Mouse (Mus musculus): ENCODE measurements around the gene Phlpp1. TPM values are rescaled to one million over a fixed set of nuclear protein-coding genes. Genes with fewer than 3 reads are reported as not detected.

Gene Phlpp1
- total and polyA plus RNA-seq, 3 experiments: 14.8 to 38.4 (median 20.9) TPM

DNA sequence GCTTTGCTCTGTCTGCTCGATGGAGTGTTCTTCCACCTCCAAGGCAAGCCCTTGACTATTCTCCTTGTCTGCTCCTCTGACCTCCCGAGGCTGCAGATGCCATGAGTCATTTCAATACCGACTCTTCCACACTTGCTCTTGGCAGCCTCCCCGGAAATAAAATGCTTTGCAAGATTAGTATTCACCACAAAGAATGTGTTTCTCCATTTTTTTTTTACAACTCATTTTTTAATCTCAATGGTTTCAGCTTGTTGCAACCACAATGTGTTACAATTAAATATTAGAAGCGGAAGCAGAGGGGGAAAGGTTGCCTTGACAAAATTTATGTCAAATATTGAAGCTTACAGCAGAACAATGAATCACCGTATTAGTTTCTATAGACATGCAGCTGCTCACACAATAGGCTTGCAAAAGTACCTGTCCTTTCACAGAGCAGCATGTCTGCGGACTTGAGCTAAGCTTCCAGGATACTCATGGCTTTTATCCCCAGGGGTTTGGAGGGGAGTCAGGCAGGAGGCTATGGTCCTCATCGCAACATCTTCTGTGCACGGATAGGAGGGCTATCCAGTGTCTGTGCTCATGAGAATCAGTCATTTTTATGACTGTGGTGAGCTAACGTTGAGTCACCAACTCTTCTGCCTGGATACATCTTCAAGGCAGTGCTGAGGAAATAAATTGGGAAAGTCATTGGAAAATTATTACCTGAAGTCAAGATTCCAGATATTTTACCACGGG, 229.5 kb downstream of the Phlpp1 start:
- Histone ChIP-seq H3K36me3 (replicated peaks in 1 of 2; ENCODE audit: control insufficient read depth in 1 of 2, insufficient read depth in 1 of 2, low read length in 1 of 2) (peaks cover 0 to 2% of the 10 kb centered on the region in 2 experiments), H3K9ac (ENCODE audit: insufficient read depth, low read depth) (no peak overlapping the region)

DNA sequence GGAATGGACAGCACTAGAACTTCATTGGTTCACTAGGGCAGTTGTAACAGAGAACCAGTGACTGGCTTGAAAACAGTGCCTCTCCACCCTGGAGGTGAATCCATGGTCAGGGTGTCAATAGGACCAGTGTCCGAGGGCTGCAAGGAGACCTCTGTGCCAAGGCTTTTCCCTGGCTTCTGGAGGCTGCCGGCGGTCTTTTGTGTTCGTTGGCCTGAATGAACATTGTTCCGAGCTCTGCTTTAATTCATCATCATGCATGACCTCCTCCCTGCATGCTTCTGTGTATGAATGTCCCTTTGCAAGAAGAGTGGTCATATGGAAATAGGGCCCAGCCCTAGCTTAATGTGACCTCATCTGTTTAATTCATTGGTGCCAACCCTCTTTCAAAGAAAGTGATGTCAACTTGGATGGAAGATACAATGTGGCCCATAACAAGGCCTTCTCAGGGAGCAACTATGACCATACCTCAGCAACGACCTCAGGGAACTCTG, 231.5 kb downstream of the Phlpp1 start:
- H3K9ac ChIP-seq (ENCODE audit: insufficient read depth, low read depth): no peak overlapping the region
- dilution Hi-C loops (cut with MboI; ENCODE audit: extremely low pct_ligation_motif_present, extremely low pct_unique_long_range_greater_than_20kb, low sequenced_read_pairs): no loop called here
- in situ Hi-C loops (cut with MboI; ENCODE audit: low pct_ligation_motif_present, low pct_unique_long_range_greater_than_20kb, low sequenced_read_pairs): no loop called here
- H3K4me1 ChIP-seq (ENCODE audit: control insufficient read depth in 1 of 2, insufficient read depth in 2 of 2): peaks cover 9 to 22% of the 10 kb centered on the region in 2 experiments
- H3K4me2 ChIP-seq (ENCODE audit: insufficient read depth, low read depth, poor library complexity, severe bottlenecking): no peak overlapping the region
- H3K79me2 ChIP-seq (replicated peaks; ENCODE audit: control insufficient read depth, extremely low read depth, insufficient read depth, poor library complexity, severe bottlenecking): no peaks in the 10 kb centered on the region
- H3K4me3 ChIP-seq (replicated peaks in 1 of 3; ENCODE audit: low read depth in 2 of 3, low read length in 2 of 3, poor library complexity in 1 of 3): no peak overlapping the region
- TF ChIP-seq NELFE (IDR thresholded peaks at IDR 0.05; ENCODE audit: low read depth, low read length) (no peak), SMC3 (IDR thresholded peaks at IDR 0.05; ENCODE audit: low read depth, low read length) (no peak), UBTF (IDR thresholded peaks at IDR 0.05; ENCODE audit: low read depth, low read length) (no peak)
- no peak for DNase-seq (ENCODE audit: extremely low read depth)
- no peaks in the 10 kb centered on the region for H3K27me3 ChIP-seq (replicated peaks)
- H3K9me3 ChIP-seq (replicated peaks; ENCODE audit: low read length): no peaks in the 10 kb centered on the region
- H3K27ac ChIP-seq (ENCODE audit: insufficient read depth, low read depth): no peak overlapping the region
- no peaks in the 10 kb centered on the region for H3K36me3 ChIP-seq (replicated peaks in 1 of 2; ENCODE audit: control insufficient read depth in 1 of 2, insufficient read depth in 1 of 2, low read length in 1 of 2)

More for the DNA sequence above, 229.5 kb downstream of the Phlpp1 start:
- TF ChIP-seq GABPA (IDR thresholded peaks at IDR 0.05; ENCODE audit: insufficient replicate concordance, low read depth, low read length) (no peak), JUND (conservative IDR thresholded peaks at IDR 0.05; ENCODE audit: low read depth, low read length) (peak; percentile 64)
- peak; percentile 27 for DNase-seq (ENCODE audit: extremely low read depth)
- Histone ChIP-seq H3K4me2 (ENCODE audit: insufficient read depth, low read depth, poor library complexity, severe bottlenecking) (no peak overlapping the region), H3K27ac (ENCODE audit: insufficient read depth, low read depth) (no peak overlapping the region), H3K79me2 (replicated peaks; ENCODE audit: control insufficient read depth, extremely low read depth, insufficient read depth, poor library complexity, severe bottlenecking) (no peaks in the 10 kb centered on the region), H3K27me3 (replicated peaks) (no peaks in the 10 kb centered on the region), H3K4me3 (replicated peaks in 1 of 3; ENCODE audit: low read depth in 2 of 3, low read length in 2 of 3, poor library complexity in 1 of 3) (no peak overlapping the region), H3K4me1 (ENCODE audit: control insufficient read depth in 1 of 2, insufficient read depth in 2 of 2) (peaks cover 6 to 14% of the 10 kb centered on the region in 2 experiments; a peak in 3 of 4 replicates), H3K9me3 (replicated peaks; ENCODE audit: low read length) (no peaks in the 10 kb centered on the region)
- in situ Hi-C loops (cut with MboI; ENCODE audit: low pct_ligation_motif_present, low pct_unique_long_range_greater_than_20kb, low sequenced_read_pairs) (no loop called here), dilution Hi-C loops (cut with MboI; ENCODE audit: extremely low pct_ligation_motif_present, extremely low pct_unique_long_range_greater_than_20kb, low sequenced_read_pairs) (no loop called here)

DNA sequence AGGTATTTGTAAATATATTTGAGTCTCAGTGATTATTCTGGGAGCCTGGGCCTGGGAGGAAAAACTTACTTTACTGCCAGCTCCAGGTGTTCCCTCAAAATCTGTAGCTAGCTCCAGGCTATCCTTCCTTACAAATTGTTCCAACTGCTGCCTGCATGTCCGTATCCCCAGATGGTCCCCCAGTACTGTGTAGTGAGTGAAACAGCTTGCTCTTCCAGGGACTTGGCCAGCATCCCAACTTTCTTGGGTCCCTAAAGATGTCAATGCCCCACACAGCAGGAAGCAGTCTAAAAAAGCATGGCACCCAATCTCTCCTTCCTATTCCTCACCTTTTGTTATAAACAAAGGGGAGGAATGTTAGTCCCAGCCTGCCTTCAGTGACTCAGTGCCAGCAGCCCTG, 235.3 kb downstream of the Phlpp1 start:
- Histone ChIP-seq H3K79me2 (replicated peaks; ENCODE audit: control insufficient read depth, extremely low read depth, insufficient read depth, poor library complexity, severe bottlenecking) (no peaks in the 10 kb centered on the region), H3K4me1 (ENCODE audit: control insufficient read depth in 1 of 2, insufficient read depth in 2 of 2) (peaks cover 5 to 22% of the 10 kb centered on the region in 2 experiments; a peak in 3 of 4 replicates), H3K27ac (ENCODE audit: insufficient read depth, low read depth) (no peak overlapping the region), H3K4me3 (replicated peaks in 1 of 3; ENCODE audit: low read depth in 2 of 3, low read length in 2 of 3, poor library complexity in 1 of 3) (no peak overlapping the region), H3K27me3 (replicated peaks) (no peaks in the 10 kb centered on the region), H3K36me3 (replicated peaks in 1 of 2; ENCODE audit: control insufficient read depth in 1 of 2, insufficient read depth in 1 of 2, low read length in 1 of 2) (no peaks in the 10 kb centered on the region), H3K4me2 (ENCODE audit: insufficient read depth, low read depth, poor library complexity, severe bottlenecking) (no peak overlapping the region), H3K9ac (ENCODE audit: insufficient read depth, low read depth) (no peak overlapping the region), H3K9me3 (replicated peaks; ENCODE audit: low read length) (no peaks in the 10 kb centered on the region)
- DNase-seq (ENCODE audit: extremely low read depth): no peak
- in situ Hi-C loops (cut with MboI; ENCODE audit: low pct_ligation_motif_present, low pct_unique_long_range_greater_than_20kb, low sequenced_read_pairs) (no loop called here), dilution Hi-C loops (cut with MboI; ENCODE audit: extremely low pct_ligation_motif_present, extremely low pct_unique_long_range_greater_than_20kb, low sequenced_read_pairs) (no loop called here)
- TF ChIP-seq ZKSCAN1 (IDR thresholded peaks at IDR 0.05; ENCODE audit: borderline replicate concordance, low read depth, low read length): no peak
- TF ChIP-seq UBTF (IDR thresholded peaks at IDR 0.05; ENCODE audit: low read depth, low read length): no peak
- no peak for TF ChIP-seq MAFK (IDR thresholded peaks at IDR 0.05; ENCODE audit: insufficient replicate concordance, low read length)
- no peak for TF ChIP-seq CTCF (conservative IDR thresholded peaks at IDR 0.05 in 1 of 2, IDR thresholded peaks at IDR 0.05 in 1 of 2; ENCODE audit: low read depth in 2 of 2, low read length in 2 of 2)
- no peak for TF ChIP-seq E2F4 (IDR thresholded peaks at IDR 0.05; ENCODE audit: insufficient replicate concordance, low read depth, low read length)
- TF ChIP-seq NELFE (IDR thresholded peaks at IDR 0.05; ENCODE audit: low read depth, low read length): no peak
- no peak for TF ChIP-seq CHD2 (IDR thresholded peaks at IDR 0.05; ENCODE audit: low read length)
- no peak for TF ChIP-seq ZC3H11A (IDR thresholded peaks at IDR 0.05; ENCODE audit: low read depth, low read length)
- no peak for TF ChIP-seq PAX5 (IDR thresholded peaks at IDR 0.05; ENCODE audit: low read length)
- no peak for TF ChIP-seq USF1 (IDR thresholded peaks at IDR 0.05; ENCODE audit: low read depth, low read length)
- no peak for TF ChIP-seq TBP (conservative IDR thresholded peaks at IDR 0.05; ENCODE audit: low read depth, low read length)
- TF ChIP-seq ELF1 (IDR thresholded peaks at IDR 0.05; ENCODE audit: low read depth, low read length): no peak
- no peak for TF ChIP-seq JUND (conservative IDR thresholded peaks at IDR 0.05; ENCODE audit: low read depth, low read length)
- TF ChIP-seq RAD21 (IDR thresholded peaks at IDR 0.05; ENCODE audit: low read depth, low read length): no peak
- no peak for TF ChIP-seq ETS1 (conservative IDR thresholded peaks at IDR 0.05; ENCODE audit: low read depth, low read length)
- TF ChIP-seq POLR2AphosphoS2 (IDR thresholded peaks at IDR 0.05; ENCODE audit: low read depth, low read length): no peak
- TF ChIP-seq CHD1 (IDR thresholded peaks at IDR 0.05; ENCODE audit: low read depth, low read length): no peak
- no peak for TF ChIP-seq ZNF384 (IDR thresholded peaks at IDR 0.05; ENCODE audit: low read depth, low read length)
- TF ChIP-seq HCFC1 (IDR thresholded peaks at IDR 0.05; ENCODE audit: low read depth, low read length): no peak

Data from CH12.LX (cell line).